Mouse (Mus musculus) kidney, embryonic 14.5 days (tissue): ENCODE data around the gene Gpr162. TPM values are rescaled to one million over a fixed set of nuclear protein-coding genes. Genes with fewer than 3 reads are reported as not detected.

Source experiments
- ATAC-seq: fragments of 200-750 bp; cut with Nextera tagmentation; 2 replicates; pipeline ENCODE4 v1.8.0; 2017; ENCODE audit warnings: moderate number of reproducible peaks, mild to moderate bottlenecking, moderate TSS enrichment, moderate library complexity; ENCODE audit not compliant: low FRiP score, low TSS enrichment
- H3K27ac ChIP-seq: fragments of 300-500 bp; sonication (generic); 2 replicates; pipeline ENCODE4 v1.5.1; 2014; ENCODE audit warnings: low read depth, mild to moderate bottlenecking, low read length, moderate library complexity, mixed read lengths
- H3K27me3 ChIP-seq: fragments of 300-500 bp; sonication (generic); 2 replicates; pipeline ENCODE4 v1.6.1; 2014; ENCODE audit warnings: mild to moderate bottlenecking, low read length; ENCODE audit not compliant: control insufficient read depth, insufficient read depth
- H3K36me3 ChIP-seq: fragments of 300-500 bp; sonication (generic); 2 replicates; pipeline ENCODE4 v1.6.1; 2014; ENCODE audit warnings: low read length, mixed read lengths; ENCODE audit not compliant: control insufficient read depth, insufficient read depth
- H3K4me1 ChIP-seq: fragments of 300-500 bp; sonication (generic); 2 replicates; pipeline ENCODE4 v1.6.1; 2014; ENCODE audit warnings: low read length, mixed read lengths; ENCODE audit not compliant: control insufficient read depth, insufficient read depth
- H3K4me2 ChIP-seq: fragments of 300-500 bp; sonication (generic); replicated peaks from 2 replicates; pipeline ENCODE4 v1.6.1; 2014; ENCODE audit warnings: low read depth, mild to moderate bottlenecking, low read length
- H3K4me3 ChIP-seq: fragments of 300-500 bp; sonication (generic); 2 replicates; pipeline ENCODE4 v1.5.1; 2014; ENCODE audit warnings: mild to moderate bottlenecking, low read length
- H3K9ac ChIP-seq: fragments of 300-500 bp; sonication (generic); 2 replicates; pipeline ENCODE4 v1.6.1; 2014; ENCODE audit warnings: low read depth, mild to moderate bottlenecking, low read length, moderate library complexity
- H3K9me3 ChIP-seq: fragments of 300-500 bp; sonication (generic); 2 replicates; pipeline ENCODE4 v1.6.1; 2016; ENCODE audit warnings: low read length; ENCODE audit not compliant: control insufficient read depth
- WGBS: fragments of 180-500 bp; shearing (Covaris S2); extraction: QIAGEN DNeasy Blood & Tissue Kit; methylation state at CpG from one replicate; pipeline ENCODE4 v1.1.7; 2014; 5-methylcytosine and 5-hydroxymethylcytosine counted together
- polyA plus RNA-seq: library from polyadenylated mRNA; unstranded; fragments of >200 nt; fragmentation: Nextera tagmentation; extraction: Ambion mirVana; gene quantifications from 2 replicates; pipeline ENCODE4 v1.2.1, GENCODE M21; 2014

Gene Gpr162
- polyA plus RNA-seq, 1 experiment from 2014 or later = 0.55 TPM

GRCm38 (mm10) chr6:124856321-124856720, 7.5 kb downstream of the Gpr162 start:
- H3K36me3 ChIP-seq = peaks cover 3% of the 10 kb centered on the region; the same call in 1 of the 2 replicates
- WGBS = 4% methylated on average over 14 of the region's 14 CpGs
- H3K4me1 ChIP-seq = peaks cover 19% of the 10 kb centered on the region
- peak overlapping the region; percentile 51; the same call in 1 of the 2 replicates for H3K27ac ChIP-seq
- no peaks in the 10 kb centered on the region for H3K27me3 ChIP-seq
- H3K4me3 ChIP-seq = peak overlapping the region; percentile 74
- peak overlapping the region; percentile 93; the same call in 1 of the 2 replicates for H3K9ac ChIP-seq
- ATAC-seq = peak; percentile 48; the same call in 1 of the 2 replicates
- no peaks in the 10 kb centered on the region for H3K9me3 ChIP-seq
- H3K4me2 ChIP-seq = peak overlapping the region; percentile 90

- 70% methylated on average over 12 of the region's 12 CpGs for WGBS
- Histone ChIP-seq H3K4me3 (no peak overlapping the region), H3K27me3 (no peaks in the 10 kb centered on the region), H3K27ac (no peak overlapping the region), H3K4me2 (no peak overlapping the region), H3K36me3 (peaks cover 6% of the 10 kb centered on the region; the same call in 1 of the 2 replicates), H3K4me1 (peaks cover 13% of the 10 kb centered on the region), H3K9ac (no peak overlapping the region), H3K9me3 (no peaks in the 10 kb centered on the region)
- ATAC-seq = no peak
Observed at GRCm38 (mm10) chr6:124854647-124855046, 9.1 kb downstream of the Gpr162 start.

- H3K4me2 ChIP-seq = no peak overlapping the region
- ATAC-seq = no peak
- H3K4me3 ChIP-seq = no peak overlapping the region
- H3K36me3 ChIP-seq = peaks cover 12% of the 10 kb centered on the region; the same call in 1 of the 2 replicates
- H3K27me3 ChIP-seq = no peaks in the 10 kb centered on the region
- no peak overlapping the region for H3K27ac ChIP-seq
- WGBS = 52% methylated on average over 8 of the region's 8 CpGs
- no peak overlapping the region for H3K9ac ChIP-seq
- no peaks in the 10 kb centered on the region for H3K4me1 ChIP-seq
- no peaks in the 10 kb centered on the region for H3K9me3 ChIP-seq
Observed at GRCm38 (mm10) chr6:124850535-124850934, 13.2 kb downstream of the Gpr162 start.

GRCm38 (mm10) chr6:124847305-124847704, 16.5 kb downstream of the Gpr162 start:
- WGBS = 12% methylated on average over 9 of the region's 9 CpGs
- H3K9ac ChIP-seq = no peak overlapping the region
- no peaks in the 10 kb centered on the region for H3K27me3 ChIP-seq
- H3K4me1 ChIP-seq = no peaks in the 10 kb centered on the region
- no peak overlapping the region for H3K4me2 ChIP-seq
- no peaks in the 10 kb centered on the region for H3K9me3 ChIP-seq
- H3K4me3 ChIP-seq = no peak overlapping the region
- no peak overlapping the region for H3K27ac ChIP-seq
- peak; percentile 76 for ATAC-seq
- peaks cover 21% of the 10 kb centered on the region; the same call in 1 of the 2 replicates for H3K36me3 ChIP-seq

- ATAC-seq = peak; percentile 2; the same call in 1 of the 2 replicates
- Histone ChIP-seq H3K4me3 (no peak within 1 kb of the TSS), H3K27me3 (no peaks in the 10 kb centered on the region), H3K4me2 (0 out of 2 replicates have a peak within 1 kb of the TSS, but pooled peaks have one; percentile 1), H3K36me3 (peaks cover 12% of the 10 kb centered on the region; the same call in 1 of the 2 replicates), H3K9me3 (no peaks in the 10 kb centered on the region), H3K27ac (no peak within 1 kb of the TSS), H3K9ac (0 out of 2 replicates have a peak within 1 kb of the TSS, but pooled peaks have one; percentile 9), H3K4me1 (peaks cover 23% of the 10 kb centered on the region)
- 35% methylated on average over 15 of the region's 15 CpGs for WGBS
Observed at GRCm38 (mm10) chr6:124840241-124841167, 23.3 kb downstream of the Gpr162 start, which contains the start of gene Gnb3. Gene Gnb3 (minus strand): TSS chr6:124840275.

GRCm38 (mm10) chr6:124839805-124840204, 24.0 kb downstream of the Gpr162 start:
- no peak overlapping the region for H3K27ac ChIP-seq
- H3K9ac ChIP-seq = 0 out of 2 replicates have a peak overlapping the region, but pooled peaks have one; percentile 9
- H3K9me3 ChIP-seq = no peaks in the 10 kb centered on the region
- peak; percentile 20 for ATAC-seq
- 0 out of 2 replicates have a peak overlapping the region, but pooled peaks have one; percentile 1 for H3K4me2 ChIP-seq
- peaks cover 5% of the 10 kb centered on the region; the same call in 1 of the 2 replicates for H3K36me3 ChIP-seq
- peaks cover 27% of the 10 kb centered on the region for H3K4me1 ChIP-seq
- H3K27me3 ChIP-seq = no peaks in the 10 kb centered on the region
- WGBS = 2% methylated on average over 8 of the region's 8 CpGs
- no peak overlapping the region for H3K4me3 ChIP-seq

- ATAC-seq = no peak
- Histone ChIP-seq H3K36me3 (peaks cover 31% of the 10 kb centered on the region), H3K9me3 (no peaks in the 10 kb centered on the region), H3K27ac (no peak overlapping the region), H3K4me3 (no peak overlapping the region), H3K9ac (no peak overlapping the region), H3K4me1 (peaks cover 27% of the 10 kb centered on the region), H3K4me2 (no peak overlapping the region), H3K27me3 (no peaks in the 10 kb centered on the region)
- WGBS = 68% methylated on average over 7 of the region's 7 CpGs
Observed at GRCm38 (mm10) chr6:124836411-124836810, 27.4 kb downstream of the Gpr162 start.

GRCm38 (mm10) chr6:124835531-124835930, 28.3 kb downstream of the Gpr162 start:
- no peak overlapping the region for H3K4me3 ChIP-seq
- peaks cover 31% of the 10 kb centered on the region for H3K36me3 ChIP-seq
- no peaks in the 10 kb centered on the region for H3K9me3 ChIP-seq
- H3K4me1 ChIP-seq = peaks cover 31% of the 10 kb centered on the region
- H3K27ac ChIP-seq = no peak overlapping the region
- H3K9ac ChIP-seq = peak overlapping the region; percentile 14; the same call in 1 of the 2 replicates
- H3K4me2 ChIP-seq = no peak overlapping the region
- ATAC-seq = no peak
- H3K27me3 ChIP-seq = no peaks in the 10 kb centered on the region
- 31% methylated on average over 10 of the region's 10 CpGs for WGBS
